Mouse (Mus musculus) common myeloid progenitor, adult 5-6 weeks (primary cell): Measurements from ENCODE around the gene Gm10644. TPM values are rescaled to one million over a fixed set of nuclear protein-coding genes. Genes with fewer than 3 reads are reported as not detected.
A peak's percentile ranks its signal among the peaks of the same experiment; 100 is the strongest.

ENCODE experiments used
- ATAC-seq: replicated peaks from 2 replicates; pipeline ENCODE4 v1.8.0; 2016; ENCODE audit warnings: low read depth, mild to moderate bottlenecking, moderate TSS enrichment, inconsistent platforms; ENCODE audit not compliant: poor library complexity, severe bottlenecking
- total RNA-seq: library from RNA; stranded (forward); fragments of 200-1000, 187-1606 nt; gene quantifications from 2 replicates; pipeline ENCODE4 v1.2.3, GENCODE M21; 2017

Gm10644 gene
- total RNA-seq, 1 experiment from 2014 or later = 0.05 TPM

DNA sequence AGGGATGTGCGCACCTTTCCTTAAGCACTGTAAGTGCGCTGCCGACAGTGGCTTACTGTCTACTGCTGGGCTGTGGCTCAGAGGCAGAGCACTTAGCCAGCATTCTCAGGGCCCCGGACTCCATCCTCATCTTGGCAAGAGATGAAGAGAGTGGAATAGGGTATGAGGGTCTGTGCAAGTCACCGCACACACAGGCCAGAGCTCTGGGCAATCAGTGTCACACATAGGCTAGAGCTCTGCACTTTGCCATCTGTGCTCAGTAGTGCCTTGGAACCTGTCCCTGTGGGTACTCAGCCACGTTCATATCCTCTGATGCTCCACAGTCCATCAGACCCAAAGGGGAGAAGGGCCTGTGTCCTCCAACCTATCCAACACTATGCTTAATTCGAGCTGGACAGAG, 26.5 kb upstream of the Gm10644 start:
- no peak for ATAC-seq

DNA sequence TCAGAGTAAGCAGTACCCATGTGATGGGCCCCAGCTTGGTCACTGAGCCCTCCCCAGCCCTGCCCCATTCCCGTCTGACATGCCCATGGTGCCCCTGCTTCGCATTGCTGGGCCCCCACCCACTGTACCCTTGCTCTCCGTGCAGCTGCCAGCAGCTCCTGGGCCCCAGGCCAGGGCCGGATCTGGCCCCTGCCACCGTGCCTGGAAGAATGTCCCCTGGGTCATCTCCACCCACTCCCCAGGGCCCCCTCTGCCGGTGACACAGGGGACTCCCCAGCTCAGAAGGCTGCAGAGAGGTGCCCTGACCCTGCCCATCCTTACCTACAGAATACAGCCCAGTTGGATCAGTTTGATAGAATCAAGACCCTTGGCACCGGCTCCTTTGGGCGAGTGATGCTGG, 25.8 kb upstream of the Gm10644 start:
- ATAC-seq = no peak

DNA sequence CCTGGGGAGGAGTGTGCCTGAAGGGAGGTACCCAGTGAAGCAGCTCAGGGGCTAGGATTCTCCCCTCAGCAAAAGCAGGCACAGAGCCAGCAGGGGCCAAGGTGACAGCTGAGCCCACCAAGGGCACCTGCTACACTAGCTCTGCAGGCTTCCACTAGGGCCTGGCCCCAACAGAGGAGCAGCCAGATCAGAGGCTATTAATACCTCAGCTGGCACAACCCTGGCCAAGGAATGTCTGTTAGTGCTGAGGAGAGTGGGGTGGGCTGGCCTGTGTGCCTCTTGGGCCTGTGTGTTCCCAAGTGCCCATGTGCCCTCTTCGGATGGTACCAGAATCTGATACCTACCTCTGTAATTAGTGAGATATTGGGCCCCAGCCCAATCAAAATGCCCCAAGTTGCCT, 25.2 kb upstream of the Gm10644 start:
- ATAC-seq = no peak

DNA sequence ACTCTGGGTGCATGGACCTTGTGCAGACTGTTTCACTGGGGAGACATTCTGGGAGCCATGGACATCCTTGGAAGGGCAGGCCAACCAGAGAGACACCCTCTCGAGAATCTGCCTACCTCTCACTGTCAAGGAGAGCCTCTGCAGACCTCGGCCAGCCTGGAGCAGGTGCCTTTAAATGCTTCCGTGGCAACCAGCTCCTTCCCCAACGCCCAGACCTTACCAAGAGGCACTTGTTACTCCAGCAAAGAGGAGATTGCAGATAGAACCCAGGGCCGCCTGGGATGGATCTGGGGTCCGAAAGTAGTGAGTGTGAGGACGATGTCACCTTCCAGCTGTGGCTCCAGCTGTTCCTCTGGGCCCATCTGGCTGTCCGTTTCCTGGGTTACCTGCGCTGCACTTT, 23.2 kb upstream of the Gm10644 start:
- ATAC-seq = no peak

DNA sequence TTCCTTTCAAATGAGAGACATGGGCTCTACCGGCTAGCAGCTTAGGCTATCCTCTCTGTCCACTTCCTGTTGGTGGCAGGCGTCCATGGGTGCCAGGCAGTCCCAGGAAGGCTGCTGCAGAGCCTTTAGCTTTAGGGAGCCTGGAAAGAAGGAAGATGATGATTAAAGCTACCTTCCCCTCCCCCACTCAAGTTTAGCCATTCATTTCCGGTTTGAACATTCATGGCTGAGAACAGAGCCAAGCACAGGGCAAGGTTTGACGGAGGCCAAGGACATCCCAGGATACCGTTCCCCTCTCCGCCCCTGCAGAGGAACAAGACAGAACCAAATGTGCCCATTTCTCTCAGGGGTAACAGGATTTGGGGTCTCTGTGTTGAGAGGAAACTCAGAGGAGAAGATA, 22.6 kb upstream of the Gm10644 start:
- ATAC-seq = no peak

DNA sequence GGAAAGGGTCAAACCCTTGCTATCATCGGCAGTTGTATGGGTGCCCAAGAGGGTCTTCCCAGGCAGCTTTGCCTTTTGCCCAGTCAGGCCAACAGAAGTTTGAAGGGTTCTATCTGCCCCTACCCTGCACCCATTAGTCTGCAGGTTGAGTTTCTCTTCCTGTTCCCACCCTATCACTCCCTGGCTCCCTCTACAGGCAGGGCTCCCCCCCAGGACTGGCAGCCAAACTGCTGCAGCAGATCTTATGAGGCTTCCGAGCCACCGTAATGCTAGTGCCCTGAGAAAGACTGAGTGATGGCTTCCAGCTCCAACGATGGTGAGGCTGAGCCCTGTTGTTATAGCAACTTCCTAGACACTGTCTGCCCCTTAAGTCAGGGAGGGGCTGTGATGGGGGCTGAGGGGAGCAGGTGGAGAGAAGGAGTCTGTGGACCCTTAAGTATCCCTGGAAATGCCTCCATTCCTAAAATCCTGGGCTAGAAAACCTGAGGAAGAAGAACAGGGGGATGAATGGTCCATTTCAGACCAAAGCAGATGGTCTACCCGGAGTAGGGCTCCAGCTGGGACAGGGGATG, 21.9 kb upstream of the Gm10644 start:
- ATAC-seq = no peak

DNA sequence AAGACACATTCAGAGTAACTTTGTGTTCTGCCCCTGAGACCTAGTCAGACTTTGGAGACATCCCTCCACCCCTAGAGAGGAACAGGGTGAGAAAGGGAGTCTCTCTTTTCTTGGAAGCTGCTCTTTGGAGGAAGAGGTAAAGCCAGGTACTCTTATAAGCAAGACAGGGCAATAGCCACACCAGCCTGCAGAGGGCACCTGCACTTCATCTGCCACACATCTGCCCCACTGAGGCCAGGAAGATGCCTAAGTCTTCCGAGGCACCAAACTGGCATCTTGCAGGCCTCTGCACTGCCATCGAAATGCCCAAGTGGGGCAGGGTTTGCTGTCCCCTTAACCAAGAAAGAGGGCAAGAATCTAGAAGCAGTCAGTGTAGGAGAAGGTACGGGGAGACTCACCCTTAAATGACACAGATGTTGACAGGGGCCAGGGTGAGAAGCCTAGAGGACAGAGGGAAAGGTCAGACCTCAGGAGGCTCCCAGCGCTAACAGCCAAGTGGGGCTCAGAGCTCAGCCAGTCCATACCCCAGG, 21.2 kb upstream of the Gm10644 start:
- no peak for ATAC-seq

DNA sequence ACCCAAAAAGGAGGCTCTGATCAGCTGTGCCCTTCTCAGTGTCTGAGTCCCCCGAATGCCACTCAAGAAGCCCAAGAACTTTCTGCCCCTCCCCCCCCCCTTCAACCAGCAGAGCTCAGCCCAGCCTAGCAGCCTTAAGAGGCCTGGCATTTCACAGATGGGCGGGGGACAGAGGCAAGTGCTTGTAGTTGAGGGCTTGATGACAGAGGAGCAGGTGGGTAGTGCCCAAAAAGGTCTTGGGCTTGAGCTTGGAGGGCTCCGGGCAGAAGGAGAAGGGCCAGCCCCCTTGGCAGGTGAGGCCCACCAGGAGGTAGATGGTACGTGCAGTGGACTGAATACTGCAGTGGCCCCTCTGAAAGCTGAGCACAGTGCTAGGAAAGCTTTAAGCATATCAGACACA, 19.5 kb upstream of the Gm10644 start:
- no peak for ATAC-seq

DNA sequence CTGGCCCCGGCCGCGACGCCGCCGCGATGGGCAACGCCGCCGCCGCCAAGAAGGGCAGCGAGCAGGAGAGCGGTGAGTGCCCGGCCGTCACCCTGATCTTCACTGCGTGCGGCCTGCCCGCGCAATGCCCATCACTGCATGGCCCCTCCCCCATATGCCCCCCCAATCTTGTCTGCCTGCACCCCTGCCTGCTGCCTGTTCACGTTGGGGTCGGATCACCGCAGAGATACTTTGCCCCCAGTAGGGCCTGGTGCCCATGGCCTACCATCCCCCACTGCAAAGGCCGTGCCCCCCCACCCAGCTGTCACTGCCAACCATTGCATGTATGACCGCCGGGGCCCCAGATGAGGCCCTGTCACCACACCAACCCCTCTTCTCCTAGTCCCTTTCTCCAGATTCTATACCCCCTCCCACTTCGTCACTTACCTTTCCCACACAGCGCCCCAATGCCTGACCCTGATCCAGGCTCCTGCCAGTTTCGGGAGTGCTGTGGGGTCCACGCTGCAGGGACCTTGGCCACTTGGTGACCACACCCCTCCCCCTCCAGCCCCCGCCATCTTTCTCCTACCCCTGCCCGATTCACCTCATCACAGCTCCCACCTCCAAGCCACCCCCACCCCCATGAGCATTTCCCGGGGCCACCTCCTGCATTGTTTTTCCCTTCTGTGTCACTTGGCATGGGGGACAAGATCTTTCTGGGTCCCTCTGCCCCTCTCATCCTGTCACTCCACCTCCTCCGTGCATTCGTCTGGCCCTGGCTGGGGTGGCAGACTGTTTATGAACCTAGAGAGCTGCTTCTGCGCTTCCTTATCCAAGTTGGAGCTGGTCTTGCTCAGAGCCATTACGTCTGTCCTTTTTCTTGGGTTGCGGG, 18.4 kb upstream of the Gm10644 start:
- no peak for ATAC-seq

DNA sequence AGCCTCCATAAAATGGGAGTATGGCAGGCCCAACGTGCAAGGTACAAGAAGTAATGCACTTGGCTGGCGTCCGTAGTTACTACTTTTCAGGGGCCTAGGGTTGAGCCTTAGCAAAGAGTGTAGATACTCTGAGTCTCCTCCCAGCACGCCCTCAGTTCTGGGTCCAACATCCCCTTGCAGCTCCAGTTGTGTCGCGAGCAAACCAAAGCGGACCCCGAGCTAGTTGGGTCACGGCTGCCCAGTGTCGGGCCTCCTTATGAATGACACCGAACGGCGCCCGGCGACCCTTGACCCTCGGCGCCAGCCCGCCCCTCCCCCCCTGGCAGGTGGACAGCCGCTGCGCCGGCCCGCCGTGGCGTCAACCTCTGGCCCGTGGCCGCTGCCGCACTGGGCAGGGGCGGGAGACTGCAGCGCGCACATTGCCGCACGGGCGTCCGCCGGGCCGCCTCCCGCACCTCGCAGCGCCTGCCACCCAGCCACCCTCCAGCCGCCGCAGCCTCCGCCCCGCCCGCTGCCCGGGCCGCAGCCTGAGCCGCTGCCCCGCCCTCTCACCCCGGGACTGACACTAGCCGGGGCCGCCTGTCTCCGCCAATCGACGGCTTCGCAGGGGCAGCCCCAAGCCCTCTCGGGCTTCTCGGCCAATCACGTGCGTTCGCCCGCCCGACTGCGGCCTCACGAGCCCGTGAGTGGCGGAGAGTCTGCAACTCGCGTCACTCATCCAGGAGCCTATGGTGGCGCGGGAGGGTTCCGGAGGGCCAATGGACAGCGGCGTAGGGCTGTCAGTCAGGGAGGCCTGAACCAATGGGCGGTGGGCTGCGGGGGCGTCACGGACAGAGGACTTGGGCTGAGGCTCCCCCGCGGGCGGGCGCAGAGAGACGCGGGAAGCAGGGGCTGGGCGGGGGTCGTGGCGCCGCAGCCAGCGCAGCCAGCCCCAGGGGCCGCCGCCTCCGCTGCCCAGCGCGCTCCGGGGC, 17.4 kb upstream of the Gm10644 start, which contains the start of gene Prkaca:
Prkaca (plus strand) TSS at position 844 of the 971 bp plus-strand sequence.
- ATAC-seq = peak; percentile 98

DNA sequence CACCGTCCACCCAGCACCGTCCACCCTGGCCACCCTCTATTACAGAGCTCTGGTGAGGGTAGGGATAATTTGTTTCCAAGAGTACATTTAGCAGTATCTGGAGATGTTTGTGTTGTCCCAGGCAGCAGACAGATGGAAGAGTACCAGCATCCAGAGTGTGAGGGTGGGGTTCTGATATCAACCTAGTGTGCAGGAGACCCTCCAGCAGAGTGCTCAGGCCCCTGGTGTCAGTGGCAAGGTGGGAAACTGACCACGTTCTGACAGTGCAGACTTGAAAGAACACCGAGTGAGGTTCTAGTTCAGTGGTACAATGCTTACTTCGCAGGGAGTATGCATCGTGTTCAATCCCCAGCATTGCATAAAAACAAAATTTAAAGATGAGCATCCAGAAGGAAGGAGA, 16.7 kb upstream of the Gm10644 start:
- ATAC-seq = no peak

DNA sequence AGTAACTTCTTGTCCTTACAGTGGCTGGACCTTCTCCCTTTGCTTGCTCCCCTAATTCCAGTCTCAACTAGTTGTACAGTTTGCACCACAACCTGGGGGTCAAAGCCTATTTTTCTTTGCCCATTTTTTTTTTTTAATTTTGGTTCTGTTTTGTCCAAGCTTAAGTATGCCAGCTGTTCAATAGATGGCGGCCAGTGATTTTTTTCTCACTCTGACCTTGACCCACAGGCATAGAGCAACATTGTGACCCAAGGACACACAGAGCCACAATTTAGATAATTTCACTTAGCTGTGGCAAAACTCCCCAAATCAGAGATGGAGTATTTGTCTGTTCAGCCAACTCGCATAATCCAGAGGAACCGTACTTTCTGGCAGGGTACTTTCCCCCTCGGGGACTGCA, 16.1 kb upstream of the Gm10644 start:
- ATAC-seq = no peak

DNA sequence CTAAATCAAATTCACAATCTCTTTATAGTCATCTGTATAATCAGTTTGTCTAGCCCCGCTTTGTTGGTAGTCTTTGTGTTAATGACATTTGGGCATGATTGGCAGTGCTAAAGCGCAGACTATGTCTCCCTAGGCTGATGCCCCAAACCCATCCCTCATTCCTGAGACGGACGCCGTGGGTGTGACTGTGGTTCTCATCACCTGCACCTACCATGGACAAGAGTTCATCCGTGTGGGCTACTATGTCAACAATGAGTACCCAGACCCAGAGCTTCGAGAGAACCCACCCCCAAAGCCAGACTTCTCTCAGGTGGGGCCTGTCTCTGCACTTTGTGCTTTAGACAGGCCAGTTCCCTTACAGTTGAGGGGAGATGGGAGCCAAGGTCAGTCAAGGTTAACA, 12.7 kb upstream of the Gm10644 start:
- ATAC-seq = no peak

DNA sequence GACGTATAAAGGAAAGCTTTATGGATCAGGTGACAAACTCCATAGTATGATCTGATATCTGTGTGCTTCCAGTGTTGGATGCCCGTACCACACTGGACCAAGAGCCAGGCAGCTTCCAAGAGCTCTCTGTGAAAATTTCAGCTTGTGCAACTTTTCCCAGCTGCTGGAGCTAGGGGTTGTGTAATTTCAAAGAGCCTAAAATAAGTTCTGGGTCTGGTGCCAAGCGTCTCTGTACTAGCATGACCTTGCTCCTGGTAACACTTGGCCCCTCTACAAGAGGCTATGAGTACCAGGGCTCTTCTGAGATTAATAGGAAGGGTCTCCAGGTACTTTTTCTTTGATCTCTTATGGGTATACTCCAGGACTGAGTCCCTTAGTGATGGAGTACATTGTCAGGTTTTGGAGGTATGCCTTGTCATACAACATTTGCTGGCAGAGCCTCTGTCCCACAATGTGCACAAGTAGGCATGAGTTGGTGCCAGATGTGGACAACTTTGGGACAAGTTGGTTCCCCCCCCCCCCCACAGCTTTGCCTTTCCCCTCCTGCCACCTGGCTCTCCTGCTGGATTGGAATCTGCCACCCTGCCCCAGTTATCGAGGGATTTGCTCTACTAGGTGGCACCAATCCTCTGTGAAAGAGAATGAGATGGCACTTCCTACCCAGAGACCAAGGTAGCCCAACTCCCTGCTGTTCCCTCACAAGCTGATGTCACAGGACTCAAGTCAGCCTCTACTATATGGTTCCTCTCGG, 9.2 kb upstream of the Gm10644 start:
- no peak for ATAC-seq

DNA sequence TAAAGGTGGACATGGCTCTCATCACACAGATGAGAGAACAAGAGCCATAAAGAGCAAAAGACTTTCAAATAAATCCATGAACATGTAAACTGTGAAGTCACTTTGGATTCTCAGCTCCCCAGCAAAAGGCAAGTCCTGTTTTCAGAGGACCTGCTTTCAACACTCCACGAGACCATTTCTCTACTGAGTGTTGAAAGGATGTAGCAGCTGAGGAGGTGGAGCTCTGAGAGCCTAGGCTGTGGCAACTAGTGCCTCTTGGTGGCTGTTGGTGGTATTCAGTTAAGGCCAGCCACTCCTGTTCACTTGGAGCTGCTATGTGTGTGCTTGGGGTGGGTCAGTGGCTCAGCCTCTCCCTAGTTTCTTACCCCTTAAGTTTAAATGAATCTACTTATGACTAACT, 1.8 kb upstream of the Gm10644 start:
- ATAC-seq = peak; percentile 46

DNA sequence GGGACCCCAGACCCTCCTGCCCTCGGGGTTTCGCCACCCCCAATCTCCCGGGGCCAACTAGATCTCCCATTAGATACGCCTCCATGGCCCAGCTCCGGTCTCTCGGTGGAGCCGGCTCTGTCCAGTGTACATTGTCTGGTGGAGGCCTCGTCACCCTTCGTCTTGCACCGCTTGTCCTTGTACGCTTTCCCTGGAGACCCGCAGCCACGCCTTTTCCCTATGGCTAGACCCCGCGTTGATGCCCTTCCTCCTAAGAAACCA, 883 bp upstream of the Gm10644 start:
- ATAC-seq = 0 out of 2 replicates have a peak, but pooled peaks have one; percentile 0

DNA sequence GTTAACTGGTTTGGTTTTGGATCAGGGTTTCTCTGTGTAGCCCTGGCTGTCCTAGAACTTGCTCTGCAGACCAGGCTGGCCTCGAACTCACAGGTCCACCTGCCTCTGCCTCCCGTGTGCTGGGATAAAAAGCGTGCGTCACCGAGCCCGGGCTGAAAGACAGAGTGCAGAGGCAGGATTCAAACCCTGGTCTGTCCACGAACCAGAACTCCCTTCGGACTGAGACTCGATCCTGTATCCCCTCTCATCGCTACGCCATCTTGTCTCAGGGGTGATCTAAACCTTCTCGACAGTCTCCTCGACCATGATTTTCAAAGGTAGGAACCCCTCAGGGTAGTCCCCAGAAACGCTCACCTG, 278 bp downstream of the Gm10644 start:
- ATAC-seq = 0 out of 2 replicates have a peak, but pooled peaks have one; percentile 1

DNA sequence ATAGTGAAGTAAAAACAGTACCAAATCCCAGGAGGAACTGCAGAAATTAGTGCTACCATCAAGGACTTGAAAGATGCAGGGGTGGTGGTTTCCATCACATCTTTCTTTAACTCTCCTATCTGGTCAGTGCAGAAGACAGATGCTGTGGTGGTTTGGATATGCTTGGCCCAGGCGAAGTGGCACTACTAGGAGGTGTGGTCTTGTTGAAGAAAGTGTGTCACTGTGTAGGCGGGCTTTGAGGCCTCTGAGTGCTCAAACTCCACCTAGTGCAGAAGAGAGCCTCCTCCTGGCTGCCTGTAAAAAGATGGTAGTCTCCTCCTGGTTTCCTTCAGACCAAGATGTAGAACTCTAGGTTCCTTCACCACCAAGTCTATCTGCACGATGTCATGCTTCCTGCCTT, 9.5 kb downstream of the Gm10644 start:
- ATAC-seq = peak; percentile 45; the same call in 1 of the 2 replicates

DNA sequence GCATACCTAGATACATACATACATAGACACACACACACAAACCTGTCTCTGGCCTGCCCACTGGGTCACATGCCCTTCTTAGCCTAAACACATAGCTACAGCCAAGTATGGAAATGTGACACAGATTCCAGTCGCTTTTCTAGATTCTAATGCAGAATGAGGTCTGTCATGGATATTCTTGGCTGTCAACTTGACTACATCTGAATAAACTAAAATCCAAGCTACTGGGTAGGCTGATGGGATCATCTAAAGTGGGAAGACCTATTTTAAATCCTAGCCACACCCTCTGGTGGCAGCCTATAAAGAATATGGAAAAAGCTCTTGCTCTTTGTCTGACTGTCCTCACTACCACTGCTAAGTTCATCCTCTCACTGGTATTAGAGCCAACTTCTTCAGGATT, 12.6 kb downstream of the Gm10644 start:
- ATAC-seq = no peak
